Mouse (Mus musculus) forebrain, embryonic 14.5 days (tissue): Measurements from ENCODE around the gene Crygn. TPM values are rescaled to one million over a fixed set of nuclear protein-coding genes. Genes with fewer than 3 reads are reported as not detected.

Experiments
- ATAC-seq: fragments of 200-750 bp; cut with Nextera tagmentation; 2 replicates; pipeline ENCODE4 v1.8.0; 2017; ENCODE audit warnings: mild to moderate bottlenecking, moderate library complexity
- DNase-seq: peaks from one replicate; pipeline ENCODE4 v3.0.0-alpha.2; 2015; ENCODE audit warnings: low spot score
- H3K27ac ChIP-seq: fragments of 300-500 bp; sonication (generic); 2 replicates; pipeline ENCODE4 v1.5.1; 2014; ENCODE audit warnings: low read depth, mild to moderate bottlenecking, control low read depth, low read length, moderate library complexity
- H3K27me3 ChIP-seq: fragments of 300-500 bp; sonication (generic); replicated peaks from 2 replicates; pipeline ENCODE4 v1.6.1; 2014; ENCODE audit warnings: low read length, control low read depth, mixed read lengths; ENCODE audit not compliant: control insufficient read depth, insufficient read depth
- H3K36me3 ChIP-seq: fragments of 300-500 bp; sonication (generic); 2 replicates; pipeline ENCODE4 v1.6.1; 2014; ENCODE audit warnings: low read length, control low read depth; ENCODE audit not compliant: control insufficient read depth, insufficient read depth
- H3K4me1 ChIP-seq: fragments of 300-500 bp; sonication (generic); 2 replicates; pipeline ENCODE4 v1.6.1; 2014; ENCODE audit warnings: antibody characterized with exemption, low read length, control low read depth; ENCODE audit not compliant: control insufficient read depth, insufficient read depth
- H3K4me2 ChIP-seq: fragments of 300-500 bp; sonication (generic); 2 replicates; pipeline ENCODE4 v1.6.1; 2014; ENCODE audit warnings: mild to moderate bottlenecking, control low read depth, low read length
- H3K4me3 ChIP-seq: fragments of 300-500 bp; sonication (generic); 2 replicates; pipeline ENCODE4 v1.5.1; 2014; ENCODE audit warnings: low read depth, low read length, control low read depth
- H3K9ac ChIP-seq: fragments of 300-500 bp; sonication (generic); 2 replicates; pipeline ENCODE4 v1.6.1; 2014; ENCODE audit warnings: mild to moderate bottlenecking, low read length, control low read depth, moderate library complexity
- H3K9me3 ChIP-seq: fragments of 300-500 bp; sonication (generic); replicated peaks from 2 replicates; pipeline ENCODE4 v1.6.1; 2016; ENCODE audit warnings: low read length, control low read depth, mixed read lengths; ENCODE audit not compliant: control insufficient read depth
- WGBS: fragments of 180-500 bp; shearing (Covaris S2); extraction: QIAGEN DNeasy Blood & Tissue Kit; methylation state at CpG from one replicate; pipeline ENCODE4 v1.1.7; 2014; 5-methylcytosine and 5-hydroxymethylcytosine counted together
- polyA plus RNA-seq: library from polyadenylated mRNA; unstranded; fragments of >200 nt; fragmentation: Nextera tagmentation; extraction: Ambion mirVana; gene quantifications from 2 replicates; pipeline ENCODE4 v1.2.1, GENCODE M21; 2014

The Crygn gene
- polyA plus RNA-seq: 1.8 TPM in 1 of 2 replicates, not detected in the other

DNA sequence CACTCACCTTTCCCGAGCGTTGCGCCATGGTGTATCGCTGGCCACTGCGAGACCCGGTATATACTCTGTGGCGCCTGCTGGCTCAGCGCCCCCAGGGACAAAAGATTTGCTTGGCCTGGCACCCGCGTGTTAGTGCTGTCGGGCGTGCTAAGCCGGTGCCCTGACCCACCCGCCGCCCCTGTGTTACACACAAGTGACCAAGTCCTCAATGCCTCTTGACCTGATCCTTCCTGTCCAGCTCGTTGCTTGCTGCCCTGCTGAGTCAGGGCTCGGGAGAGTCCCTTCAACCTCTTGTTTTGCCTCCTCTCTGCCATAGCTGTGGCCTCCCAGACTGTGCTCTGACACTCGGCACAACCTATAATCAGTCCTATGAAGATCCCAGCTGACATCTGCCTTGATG is at the start of gene Crygn:
Crygn (minus strand) TSS at position 193 of the 400 bp plus-strand sequence.
- no peaks in the 10 kb centered on the region for H3K27me3 ChIP-seq
- no peak within 1 kb of the TSS for H3K9ac ChIP-seq
- H3K27ac ChIP-seq: no peak within 1 kb of the TSS
- H3K4me3 ChIP-seq: no peak within 1 kb of the TSS
- DNase-seq (no peak), ATAC-seq (no peak)
- H3K4me2 ChIP-seq: no peak within 1 kb of the TSS
- H3K4me1 ChIP-seq: no peaks in the 10 kb centered on the region
- H3K9me3 ChIP-seq: no peaks in the 10 kb centered on the region
- 28% methylated on average over 18 of the region's 18 CpGs for WGBS
- no peaks in the 10 kb centered on the region for H3K36me3 ChIP-seq

- no peak for ATAC-seq
- H3K27ac ChIP-seq: no peak overlapping the region
- no peak overlapping the region for H3K4me3 ChIP-seq
- H3K9ac ChIP-seq: no peak overlapping the region
- no peaks in the 10 kb centered on the region for H3K4me1 ChIP-seq
- peaks cover 71% of the 10 kb centered on the region for H3K36me3 ChIP-seq
- 84% methylated on average over 6 of the region's 6 CpGs for WGBS
- DNase-seq: no peak
- no peaks in the 10 kb centered on the region for H3K9me3 ChIP-seq
- H3K4me2 ChIP-seq: no peak overlapping the region
- H3K27me3 ChIP-seq: no peaks in the 10 kb centered on the region
Observed at GRCm38 (mm10) chr5:24805222-24805621, 47.4 kb upstream of the Crygn start.

DNA sequence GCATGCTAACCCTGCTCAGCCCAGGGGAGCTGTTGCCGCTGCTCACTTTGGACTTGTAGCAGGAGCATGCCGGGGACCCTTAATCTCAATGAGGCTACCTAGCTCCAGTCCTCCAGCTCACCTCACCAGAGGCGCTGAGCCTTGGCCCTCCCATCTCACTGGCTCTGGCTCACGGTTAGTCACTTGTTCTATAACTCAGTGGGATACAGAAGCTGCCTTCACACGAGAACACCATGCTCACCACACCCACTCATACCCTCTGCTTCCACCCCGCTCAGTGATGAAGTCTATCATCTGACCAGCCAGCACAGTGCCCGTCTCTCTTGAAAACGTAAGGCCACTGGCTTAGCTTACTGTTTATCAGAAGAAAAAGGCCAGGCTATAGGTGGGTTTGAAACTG is 46.9 kb upstream of the Crygn start:
- Histone ChIP-seq H3K4me2 (no peak overlapping the region), H3K36me3 (peaks cover 70% of the 10 kb centered on the region), H3K9ac (no peak overlapping the region), H3K27me3 (no peaks in the 10 kb centered on the region), H3K4me1 (no peaks in the 10 kb centered on the region), H3K9me3 (no peaks in the 10 kb centered on the region), H3K4me3 (no peak overlapping the region), H3K27ac (no peak overlapping the region)
- no peak for DNase-seq
- 90% methylated on average over 8 of the region's 8 CpGs for WGBS
- ATAC-seq: no peak

- Histone ChIP-seq H3K4me3 (no peak overlapping the region), H3K9ac (no peak overlapping the region), H3K27ac (no peak overlapping the region), H3K4me2 (no peak overlapping the region), H3K4me1 (no peaks in the 10 kb centered on the region), H3K27me3 (no peaks in the 10 kb centered on the region), H3K9me3 (no peaks in the 10 kb centered on the region), H3K36me3 (peaks cover 50% of the 10 kb centered on the region)
- ATAC-seq (no peak), DNase-seq (no peak)
- WGBS: 82% methylated on average over 6 of the region's 6 CpGs
Observed at GRCm38 (mm10) chr5:24801841-24802624, 44.2 kb upstream of the Crygn start.

DNA sequence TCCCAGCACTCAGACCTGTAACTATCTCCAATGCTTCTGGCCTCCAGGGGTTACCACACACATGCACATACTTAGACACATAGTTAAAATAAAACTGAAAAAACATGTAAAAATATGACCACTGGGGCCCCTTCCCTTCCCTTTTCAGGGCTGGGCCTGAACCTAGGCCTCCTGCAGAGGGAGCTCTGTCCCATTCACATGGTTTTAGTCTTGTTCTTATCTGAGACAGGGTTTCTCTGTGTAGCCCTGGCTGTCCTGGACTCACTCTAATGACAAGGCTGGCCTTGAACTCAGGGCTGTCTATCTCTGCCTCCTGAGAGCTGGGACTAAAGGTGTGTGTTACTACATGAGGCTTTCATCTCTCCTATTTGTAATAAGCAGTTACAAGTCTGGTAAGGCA is 42.6 kb upstream of the Crygn start:
- no peak overlapping the region for H3K27ac ChIP-seq
- H3K4me2 ChIP-seq: no peak overlapping the region
- H3K36me3 ChIP-seq: peaks cover 34% of the 10 kb centered on the region
- peak; percentile 25 for DNase-seq
- no peaks in the 10 kb centered on the region for H3K4me1 ChIP-seq
- no peaks in the 10 kb centered on the region for H3K9me3 ChIP-seq
- no peak overlapping the region for H3K9ac ChIP-seq
- H3K4me3 ChIP-seq: no peak overlapping the region
- no peaks in the 10 kb centered on the region for H3K27me3 ChIP-seq
- no peak for ATAC-seq

GRCm38 (mm10) chr5:24798639-24799038 is 40.8 kb upstream of the Crygn start:
- no peak overlapping the region for H3K9ac ChIP-seq

DNA sequence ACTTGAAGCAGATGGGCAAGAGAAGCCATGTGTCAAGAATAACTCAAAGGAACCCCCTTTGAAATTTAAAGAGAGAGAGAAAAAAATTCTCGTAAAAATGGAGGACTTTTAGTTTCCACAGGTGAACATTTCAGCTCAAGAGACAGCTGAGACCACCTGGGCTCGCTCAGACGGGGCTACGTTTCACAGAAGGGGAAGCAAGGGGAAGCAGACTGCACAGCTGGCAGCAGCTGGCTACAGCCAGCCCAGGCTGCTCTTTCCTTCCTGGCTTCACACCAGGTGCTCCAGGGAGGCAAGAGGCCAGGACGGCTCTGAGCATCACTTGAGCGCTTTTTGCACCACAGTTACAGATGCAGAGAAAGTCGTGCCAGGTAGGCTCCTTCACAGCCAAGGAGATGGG is 40.0 kb upstream of the Crygn start:
- no peaks in the 10 kb centered on the region for H3K4me1 ChIP-seq
- H3K27me3 ChIP-seq: no peaks in the 10 kb centered on the region
- no peak for DNase-seq
- no peak overlapping the region for H3K9ac ChIP-seq
- no peak overlapping the region for H3K4me2 ChIP-seq
- H3K4me3 ChIP-seq: no peak overlapping the region
- ATAC-seq: no peak
- H3K9me3 ChIP-seq: no peaks in the 10 kb centered on the region
- WGBS: 65% methylated on average over 7 of the region's 7 CpGs
- peaks cover 13% of the 10 kb centered on the region for H3K36me3 ChIP-seq
- no peak overlapping the region for H3K27ac ChIP-seq

More at GRCm38 (mm10) chr5:24798639-24799038, 40.8 kb upstream of the Crygn start:
- no peak for ATAC-seq
- no peak for DNase-seq
- Histone ChIP-seq H3K4me2 (no peak overlapping the region), H3K4me1 (no peaks in the 10 kb centered on the region), H3K36me3 (peaks cover 18% of the 10 kb centered on the region), H3K4me3 (no peak overlapping the region), H3K27ac (no peak overlapping the region), H3K27me3 (no peaks in the 10 kb centered on the region), H3K9me3 (no peaks in the 10 kb centered on the region)
- WGBS: 77% methylated on average over 10 of the region's 10 CpGs

DNA sequence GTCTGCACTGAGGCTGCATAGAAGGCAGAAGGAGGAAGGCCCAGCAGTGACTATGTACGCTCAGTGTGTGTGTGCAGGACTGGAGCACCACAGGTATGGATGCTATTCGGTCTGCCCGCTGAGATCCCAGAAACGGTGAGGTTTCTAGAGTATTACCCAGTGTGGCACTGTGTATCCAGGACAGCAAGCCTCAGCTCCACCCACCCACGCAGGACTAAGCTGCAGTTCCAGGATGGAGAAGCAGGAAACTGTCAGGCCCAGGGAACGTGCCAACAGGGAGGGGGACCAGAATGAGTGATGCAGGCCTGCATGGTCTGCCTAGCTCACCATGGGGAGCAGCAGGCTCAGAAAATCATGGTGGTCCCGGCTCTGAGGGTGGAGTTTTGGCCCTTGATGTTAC is 35.2 kb upstream of the Crygn start:
- ATAC-seq: no peak
- no peaks in the 10 kb centered on the region for H3K4me1 ChIP-seq
- no peak overlapping the region for H3K4me3 ChIP-seq
- H3K9ac ChIP-seq: no peak overlapping the region
- H3K9me3 ChIP-seq: no peaks in the 10 kb centered on the region
- no peaks in the 10 kb centered on the region for H3K36me3 ChIP-seq
- no peak overlapping the region for H3K4me2 ChIP-seq
- 75% methylated on average over 7 of the region's 7 CpGs for WGBS
- DNase-seq: no peak
- no peaks in the 10 kb centered on the region for H3K27me3 ChIP-seq
- H3K27ac ChIP-seq: no peak overlapping the region

GRCm38 (mm10) chr5:24782957-24783356 is 25.1 kb upstream of the Crygn start:
- Histone ChIP-seq H3K4me3 (no peak overlapping the region), H3K27ac (no peak overlapping the region), H3K36me3 (no peaks in the 10 kb centered on the region), H3K4me1 (no peaks in the 10 kb centered on the region), H3K4me2 (no peak overlapping the region), H3K9me3 (no peaks in the 10 kb centered on the region), H3K27me3 (0 out of 2 replicates have a peak, but pooled peaks cover 4% of the 10 kb centered on the region), H3K9ac (no peak overlapping the region)
- 82% methylated on average over 4 of the region's 4 CpGs for WGBS
- ATAC-seq: no peak
- DNase-seq: no peak
